Mouse (Mus musculus) embryonic facial prominence, embryonic 13.5 days (tissue): Measurements from ENCODE around the gene Adk. TPM values are rescaled to one million over a fixed set of nuclear protein-coding genes. Genes with fewer than 3 reads are reported as not detected.

Experiments used
- ATAC-seq: fragments of 200-750 bp; cut with Nextera tagmentation; 2 replicates; pipeline ENCODE4 v1.8.0; 2017; ENCODE audit warnings: low read depth; ENCODE audit not compliant: insufficient number of reproducible peaks, insufficient read depth, low FRiP score, low TSS enrichment
- H3K27ac ChIP-seq: fragments of 300-500 bp; sonication (generic); 2 replicates; pipeline ENCODE4 v1.5.1; 2015; ENCODE audit warnings: moderate library complexity, mild to moderate bottlenecking, inconsistent platforms
- H3K27me3 ChIP-seq: fragments of 300-500 bp; sonication (generic); 2 replicates; pipeline ENCODE4 v1.6.1; 2015; ENCODE audit warnings: mild to moderate bottlenecking, inconsistent platforms
- H3K36me3 ChIP-seq: fragments of 300-500 bp; sonication (generic); 2 replicates; pipeline ENCODE4 v1.6.1; 2015; ENCODE audit warnings: mild to moderate bottlenecking, inconsistent platforms
- H3K4me1 ChIP-seq: fragments of 300-500 bp; sonication (generic); 2 replicates; pipeline ENCODE4 v1.6.1; 2015; ENCODE audit warnings: inconsistent platforms
- H3K4me2 ChIP-seq: fragments of 300-500 bp; sonication (generic); 2 replicates; pipeline ENCODE4 v1.6.1; 2015; ENCODE audit warnings: moderate library complexity, mild to moderate bottlenecking, inconsistent platforms
- H3K4me3 ChIP-seq: fragments of 300-500 bp; sonication (generic); 2 replicates; pipeline ENCODE4 v1.5.1; 2015; ENCODE audit warnings: mild to moderate bottlenecking, inconsistent platforms
- H3K9ac ChIP-seq: fragments of 300-500 bp; sonication (generic); 2 replicates; pipeline ENCODE4 v1.6.1; 2015; ENCODE audit warnings: mild to moderate bottlenecking, inconsistent platforms
- H3K9me3 ChIP-seq: fragments of 300-500 bp; sonication (generic); 2 replicates; pipeline ENCODE4 v1.6.1; 2016; ENCODE audit warnings: inconsistent platforms
- WGBS: fragments of 180-500 bp; shearing (Covaris S2); methylation state at CpG from one replicate; pipeline ENCODE4 v1.1.7; 2015; ENCODE audit warnings: mixed read lengths; 5-methylcytosine and 5-hydroxymethylcytosine counted together
- polyA plus RNA-seq: library from polyadenylated mRNA; unstranded; fragments of >200 nt; fragmentation: Nextera tagmentation; extraction: Ambion mirVana; gene quantifications from 2 replicates; pipeline ENCODE4 v1.2.1, GENCODE M21; 2015

The Adk gene
- polyA plus RNA-seq, 1 experiment from 2014 or later: 168 TPM

DNA sequence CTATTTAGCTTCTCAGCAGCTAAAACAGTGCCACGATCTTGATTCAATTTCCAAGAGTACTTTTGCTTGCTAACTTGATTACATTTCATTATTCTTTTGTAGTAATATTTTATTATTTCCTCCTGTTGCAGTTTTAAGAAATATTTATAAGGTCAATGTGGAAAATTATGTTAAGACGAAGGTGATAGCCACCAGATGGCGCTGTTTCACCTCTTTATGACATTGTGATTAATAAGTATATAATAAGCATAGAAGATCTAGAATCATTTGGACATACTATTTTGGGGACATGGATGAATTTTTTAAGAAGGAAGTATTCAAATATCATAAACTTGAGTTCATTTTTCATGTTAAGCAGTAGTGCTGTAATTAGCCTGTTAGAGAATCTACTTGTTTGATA is 68.1 kb downstream of the Adk start:
- Histone ChIP-seq H3K27me3 (no peaks in the 10 kb centered on the region), H3K9me3 (no peaks in the 10 kb centered on the region), H3K4me3 (no peak overlapping the region), H3K27ac (no peak overlapping the region), H3K4me2 (no peak overlapping the region), H3K36me3 (peaks cover 3% of the 10 kb centered on the region; the same call in 1 of the 2 replicates), H3K4me1 (no peaks in the 10 kb centered on the region), H3K9ac (no peak overlapping the region)
- ATAC-seq: no peak
- WGBS: 30% methylated on average over 3 of the region's 3 CpGs

- ATAC-seq: no peak
- Histone ChIP-seq H3K4me2 (no peak overlapping the region), H3K9ac (no peak overlapping the region), H3K27me3 (no peaks in the 10 kb centered on the region), H3K4me1 (no peaks in the 10 kb centered on the region), H3K36me3 (peaks cover 3% of the 10 kb centered on the region; the same call in 1 of the 2 replicates), H3K9me3 (no peaks in the 10 kb centered on the region), H3K4me3 (no peak overlapping the region), H3K27ac (no peak overlapping the region)
- WGBS: 87% methylated on average over 6 of the region's 6 CpGs
Observed at GRCm38 (mm10) chr14:21127215-21127614, 74.8 kb downstream of the Adk start.

DNA sequence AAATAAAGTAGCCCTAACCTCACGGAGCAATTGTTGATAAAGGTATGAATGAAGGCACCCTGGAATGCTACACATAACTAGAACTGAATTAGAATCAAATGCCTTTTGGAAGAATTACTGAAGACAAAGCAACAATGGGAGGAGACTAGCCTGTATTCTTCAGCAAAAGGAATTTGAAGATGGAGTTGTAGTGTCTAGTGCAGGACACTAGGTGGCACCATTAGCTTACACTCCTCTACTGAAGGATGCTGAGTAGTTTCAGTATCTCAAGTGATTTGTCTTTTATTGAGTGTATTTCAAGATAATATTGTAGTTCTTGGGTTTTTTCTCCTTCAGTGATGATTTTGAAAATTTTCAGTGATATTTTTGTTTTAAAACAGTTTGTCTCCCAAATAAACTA is 84.5 kb downstream of the Adk start:
- Histone ChIP-seq H3K27me3 (no peaks in the 10 kb centered on the region), H3K4me3 (no peak overlapping the region), H3K36me3 (no peaks in the 10 kb centered on the region), H3K9me3 (no peaks in the 10 kb centered on the region), H3K27ac (no peak overlapping the region), H3K9ac (no peak overlapping the region), H3K4me2 (no peak overlapping the region), H3K4me1 (0 out of 2 replicates have a peak, but pooled peaks cover 4% of the 10 kb centered on the region)
- ATAC-seq: no peak
- 31% methylated on average over 1 of the region's 1 CpGs for WGBS

GRCm38 (mm10) chr14:21142603-21143002 is 90.2 kb downstream of the Adk start:
- H3K36me3 ChIP-seq: no peaks in the 10 kb centered on the region
- no peaks in the 10 kb centered on the region for H3K9me3 ChIP-seq
- no peaks in the 10 kb centered on the region for H3K27me3 ChIP-seq
- H3K4me2 ChIP-seq: no peak overlapping the region
- ATAC-seq: no peak
- H3K4me1 ChIP-seq: peaks cover 9% of the 10 kb centered on the region
- WGBS: 87% methylated on average over 1 of the region's 1 CpGs
- H3K9ac ChIP-seq: no peak overlapping the region
- H3K4me3 ChIP-seq: no peak overlapping the region
- no peak overlapping the region for H3K27ac ChIP-seq

GRCm38 (mm10) chr14:21143406-21144115 is 91.2 kb downstream of the Adk start:
- Histone ChIP-seq H3K9ac (no peak overlapping the region), H3K4me2 (no peak overlapping the region), H3K27me3 (no peaks in the 10 kb centered on the region), H3K36me3 (no peaks in the 10 kb centered on the region), H3K4me1 (peaks cover 9% of the 10 kb centered on the region), H3K27ac (no peak overlapping the region), H3K9me3 (no peaks in the 10 kb centered on the region), H3K4me3 (no peak overlapping the region)
- WGBS: 55% methylated on average over 8 of the region's 8 CpGs
- ATAC-seq: 0 out of 2 replicates have a peak, but pooled peaks have one; percentile 48

GRCm38 (mm10) chr14:21147171-21147570 is 94.8 kb downstream of the Adk start:
- Histone ChIP-seq H3K36me3 (no peaks in the 10 kb centered on the region), H3K9ac (no peak overlapping the region), H3K27me3 (no peaks in the 10 kb centered on the region), H3K4me3 (no peak overlapping the region), H3K4me1 (peaks cover 12% of the 10 kb centered on the region), H3K4me2 (no peak overlapping the region), H3K27ac (no peak overlapping the region), H3K9me3 (no peaks in the 10 kb centered on the region)
- WGBS: 35% methylated on average over 1 of the region's 1 CpGs
- ATAC-seq: no peak

- 52% methylated on average over 4 of the region's 4 CpGs for WGBS
- no peaks in the 10 kb centered on the region for H3K27me3 ChIP-seq
- no peak overlapping the region for H3K9ac ChIP-seq
- H3K36me3 ChIP-seq: no peaks in the 10 kb centered on the region
- no peak overlapping the region for H3K4me3 ChIP-seq
- H3K4me2 ChIP-seq: no peak overlapping the region
- H3K4me1 ChIP-seq: peaks cover 3% of the 10 kb centered on the region; the same call in 1 of the 2 replicates
- H3K27ac ChIP-seq: no peak overlapping the region
- no peaks in the 10 kb centered on the region for H3K9me3 ChIP-seq
- no peak for ATAC-seq
Observed at GRCm38 (mm10) chr14:21150301-21150700, 97.9 kb downstream of the Adk start.

DNA sequence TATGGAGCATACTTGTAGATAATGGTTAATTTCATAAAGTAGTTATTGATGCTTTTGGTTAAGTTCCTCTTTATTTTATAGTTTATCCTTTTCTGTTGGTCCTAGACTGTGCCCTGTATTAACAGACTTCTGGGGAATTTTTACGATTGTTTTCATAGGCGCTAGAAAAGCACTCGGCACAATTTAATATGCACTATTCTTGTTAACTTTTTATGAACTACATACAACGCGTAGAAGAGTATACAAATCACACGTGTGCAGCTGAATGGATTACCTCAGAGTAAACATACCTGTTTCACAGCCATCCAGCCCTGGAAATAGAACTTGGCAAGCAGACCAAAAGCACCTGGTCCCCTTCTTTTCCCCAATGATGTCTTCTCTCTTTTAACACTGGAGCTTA is 99.7 kb downstream of the Adk start:
- no peak overlapping the region for H3K4me3 ChIP-seq
- no peak overlapping the region for H3K4me2 ChIP-seq
- no peak overlapping the region for H3K9ac ChIP-seq
- peaks cover 3% of the 10 kb centered on the region; the same call in 1 of the 2 replicates for H3K4me1 ChIP-seq
- 84% methylated on average over 6 of the region's 6 CpGs for WGBS
- no peaks in the 10 kb centered on the region for H3K9me3 ChIP-seq
- H3K27me3 ChIP-seq: no peaks in the 10 kb centered on the region
- H3K27ac ChIP-seq: no peak overlapping the region
- no peaks in the 10 kb centered on the region for H3K36me3 ChIP-seq
- no peak for ATAC-seq

DNA sequence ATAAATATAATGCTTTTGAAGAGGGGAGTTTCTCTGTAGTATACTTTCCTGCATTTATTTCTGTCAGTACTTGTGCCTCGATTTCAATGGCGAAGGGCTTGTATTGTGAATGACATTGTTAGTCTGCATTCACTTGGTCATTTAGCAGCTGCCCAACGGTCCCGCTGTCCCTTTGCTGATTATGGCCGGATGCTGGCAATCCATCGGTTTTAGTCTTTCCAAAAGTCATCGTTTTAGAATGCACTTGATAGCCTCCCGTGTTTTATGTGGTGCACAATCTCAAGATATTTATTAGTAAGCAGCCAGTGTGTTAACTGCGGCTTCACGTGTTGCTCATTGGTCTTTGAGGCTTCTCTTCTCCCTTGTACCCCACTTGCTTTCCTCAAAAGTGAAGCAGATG is 113.3 kb downstream of the Adk start:
- H3K27me3 ChIP-seq: no peaks in the 10 kb centered on the region
- 92% methylated on average over 10 of the region's 10 CpGs for WGBS
- no peak overlapping the region for H3K4me3 ChIP-seq
- no peak overlapping the region for H3K27ac ChIP-seq
- ATAC-seq: no peak
- no peaks in the 10 kb centered on the region for H3K36me3 ChIP-seq
- peaks cover 6% of the 10 kb centered on the region for H3K4me1 ChIP-seq
- no peak overlapping the region for H3K9ac ChIP-seq
- no peak overlapping the region for H3K4me2 ChIP-seq
- no peaks in the 10 kb centered on the region for H3K9me3 ChIP-seq

- H3K27me3 ChIP-seq: no peaks in the 10 kb centered on the region
- ATAC-seq: no peak
- H3K9ac ChIP-seq: no peak overlapping the region
- H3K36me3 ChIP-seq: no peaks in the 10 kb centered on the region
- no peaks in the 10 kb centered on the region for H3K9me3 ChIP-seq
- H3K4me2 ChIP-seq: no peak overlapping the region
- H3K4me1 ChIP-seq: peaks cover 2% of the 10 kb centered on the region
- WGBS: 95% methylated on average over 3 of the region's 3 CpGs
- H3K27ac ChIP-seq: no peak overlapping the region
- H3K4me3 ChIP-seq: no peak overlapping the region
Observed at GRCm38 (mm10) chr14:21166114-21166513, 113.7 kb downstream of the Adk start.

DNA sequence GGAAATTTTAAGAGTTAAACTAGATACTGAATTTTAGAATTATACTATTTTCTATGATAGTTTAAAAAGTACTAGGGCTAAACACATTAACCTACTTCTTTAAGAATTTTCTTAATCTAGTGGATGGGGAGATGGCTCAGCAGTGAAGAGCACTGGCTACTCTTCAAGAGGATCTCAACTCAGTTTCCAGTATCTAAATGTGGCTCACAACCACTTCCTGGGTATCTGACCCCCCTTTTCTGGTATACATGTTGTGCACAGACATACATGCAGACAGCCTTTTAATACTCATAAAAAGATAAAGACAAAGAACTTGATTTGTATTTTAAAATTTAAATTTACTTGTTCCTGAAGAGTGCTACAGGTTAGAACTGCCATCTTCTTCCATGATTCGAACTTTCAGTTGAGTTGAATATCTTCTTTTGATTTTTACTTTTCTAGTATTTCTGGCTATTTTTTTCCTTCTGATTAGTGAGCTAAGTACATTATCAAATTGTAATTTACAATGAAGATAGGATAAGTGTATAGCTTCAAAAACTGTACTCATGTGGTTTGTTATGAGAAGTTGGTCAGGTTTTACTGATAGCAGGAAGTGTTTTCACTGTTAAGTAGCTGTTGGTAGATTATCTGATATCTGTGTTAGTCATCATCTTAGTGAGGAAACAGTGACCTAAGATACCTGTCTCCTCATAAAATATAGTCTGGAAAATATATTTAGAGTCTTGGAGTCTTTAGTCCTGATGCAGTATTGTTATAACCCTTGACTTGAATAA is 121.8 kb downstream of the Adk start:
- Histone ChIP-seq H3K9ac (no peak overlapping the region), H3K27me3 (no peaks in the 10 kb centered on the region), H3K27ac (no peak overlapping the region), H3K9me3 (no peaks in the 10 kb centered on the region), H3K4me2 (no peak overlapping the region), H3K36me3 (no peaks in the 10 kb centered on the region), H3K4me1 (no peaks in the 10 kb centered on the region), H3K4me3 (no peak overlapping the region)
- 94% methylated on average over 1 of the region's 1 CpGs for WGBS
- no peak for ATAC-seq

GRCm38 (mm10) chr14:21174804-21175203 is 122.4 kb downstream of the Adk start:
- 86% methylated on average over 2 of the region's 2 CpGs for WGBS
- ATAC-seq: no peak
- no peak overlapping the region for H3K4me2 ChIP-seq

More at GRCm38 (mm10) chr14:21174804-21175203, 122.4 kb downstream of the Adk start:
- Histone ChIP-seq H3K27me3 (no peaks in the 10 kb centered on the region), H3K36me3 (no peaks in the 10 kb centered on the region), H3K9me3 (no peaks in the 10 kb centered on the region), H3K9ac (no peak overlapping the region), H3K4me1 (no peaks in the 10 kb centered on the region), H3K27ac (no peak overlapping the region), H3K4me3 (no peak overlapping the region)
